Mouse (Mus musculus): ENCODE measurements around the gene Alox5.

Gene Alox5

DNA sequence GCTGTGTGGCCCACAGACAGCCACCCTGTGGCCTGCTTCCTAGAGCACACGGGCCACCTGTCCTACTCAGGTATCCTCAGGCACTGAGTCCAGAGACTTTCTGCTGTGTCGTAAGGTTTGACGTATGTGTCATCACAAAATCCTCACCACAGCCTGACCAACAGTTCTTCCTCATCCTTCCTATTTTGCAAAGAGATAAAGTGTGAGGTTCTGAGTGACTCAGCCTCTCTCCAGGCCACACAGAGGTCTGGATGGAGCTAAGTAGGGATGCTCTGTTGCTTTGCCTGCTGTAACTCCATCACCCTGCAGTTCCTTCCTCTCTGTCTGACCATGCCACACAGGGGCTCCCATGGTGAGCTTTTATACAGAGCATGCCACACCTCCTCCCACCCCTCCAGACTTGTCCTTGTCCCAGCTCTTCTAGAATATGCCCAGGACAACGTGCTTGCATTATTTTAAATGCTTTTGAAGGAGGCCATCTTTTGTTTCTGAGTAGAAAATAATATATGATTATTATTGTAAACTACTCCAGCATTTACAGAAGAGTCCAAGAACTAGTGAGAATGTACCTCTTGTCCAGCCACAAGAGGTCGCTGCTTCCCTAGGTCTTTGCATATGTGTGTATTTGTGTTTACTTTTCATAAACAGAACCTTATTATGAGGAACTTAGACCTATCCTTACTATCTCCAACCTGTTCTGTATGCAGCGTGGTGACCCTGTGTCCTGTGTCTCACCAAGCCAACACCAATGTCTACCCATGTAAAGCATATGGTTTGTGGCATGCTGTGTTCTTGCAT lies 43.3 kb downstream of the Alox5 start:
- no peak for DNase-seq (ENCODE audit: low spot score in 2 of 2)

GRCm38 (mm10) chr6:116416000-116416552 lies 44.9 kb downstream of the Alox5 start:
- DNase-seq (ENCODE audit: low spot score in 2 of 2), result no peak

GRCm38 (mm10) chr6:116415126-116415676 lies 45.8 kb downstream of the Alox5 start:
- no peak for DNase-seq (ENCODE audit: low spot score in 2 of 2)

DNA sequence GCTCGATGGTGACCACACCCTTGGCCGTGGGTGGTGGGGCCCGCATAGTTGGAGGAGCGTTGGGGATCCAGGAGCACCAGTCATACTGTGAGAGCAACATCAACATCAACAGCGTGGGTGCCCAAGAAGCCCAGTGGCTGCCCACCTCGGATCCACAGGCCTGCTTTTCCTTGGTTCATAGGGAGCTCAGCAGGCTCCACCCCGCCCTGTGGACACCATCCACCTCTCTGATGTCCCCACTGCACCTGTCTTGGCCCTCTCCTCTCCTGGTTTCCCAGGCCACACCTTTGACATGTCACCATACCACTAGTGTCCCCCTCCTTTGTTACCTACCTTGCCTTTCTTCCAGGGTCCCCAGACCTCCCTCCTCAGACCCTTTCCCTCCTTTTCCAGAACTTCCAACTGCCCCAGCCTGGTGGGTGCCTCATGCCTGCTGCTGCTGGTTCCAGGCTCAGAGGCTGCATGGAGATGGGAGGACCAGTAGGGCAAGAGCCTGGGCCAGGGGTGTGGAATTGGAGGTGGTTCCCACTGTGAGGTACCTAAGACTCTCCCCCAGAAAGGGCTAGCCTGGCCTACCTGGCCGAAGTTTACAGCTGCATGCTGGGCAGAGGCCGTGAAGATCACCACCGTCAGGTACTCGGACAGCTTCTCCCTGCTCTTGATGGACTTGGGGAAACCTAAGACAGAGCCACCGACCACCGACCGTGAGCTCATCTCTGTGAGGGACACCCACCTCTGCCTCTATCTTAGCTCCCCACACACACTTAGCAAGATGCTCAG lies 48.2 kb downstream of the Alox5 start:
- no peak for DNase-seq (ENCODE audit: low spot score in 2 of 2)

- no peak for DNase-seq (ENCODE audit: low spot score in 2 of 2)
Measured at GRCm38 (mm10) chr6:116411716-116412115, 49.3 kb downstream of the Alox5 start.

GRCm38 (mm10) chr6:116410436-116410835 lies 50.5 kb downstream of the Alox5 start:
- no peak for DNase-seq (ENCODE audit: low spot score in 2 of 2)

DNA sequence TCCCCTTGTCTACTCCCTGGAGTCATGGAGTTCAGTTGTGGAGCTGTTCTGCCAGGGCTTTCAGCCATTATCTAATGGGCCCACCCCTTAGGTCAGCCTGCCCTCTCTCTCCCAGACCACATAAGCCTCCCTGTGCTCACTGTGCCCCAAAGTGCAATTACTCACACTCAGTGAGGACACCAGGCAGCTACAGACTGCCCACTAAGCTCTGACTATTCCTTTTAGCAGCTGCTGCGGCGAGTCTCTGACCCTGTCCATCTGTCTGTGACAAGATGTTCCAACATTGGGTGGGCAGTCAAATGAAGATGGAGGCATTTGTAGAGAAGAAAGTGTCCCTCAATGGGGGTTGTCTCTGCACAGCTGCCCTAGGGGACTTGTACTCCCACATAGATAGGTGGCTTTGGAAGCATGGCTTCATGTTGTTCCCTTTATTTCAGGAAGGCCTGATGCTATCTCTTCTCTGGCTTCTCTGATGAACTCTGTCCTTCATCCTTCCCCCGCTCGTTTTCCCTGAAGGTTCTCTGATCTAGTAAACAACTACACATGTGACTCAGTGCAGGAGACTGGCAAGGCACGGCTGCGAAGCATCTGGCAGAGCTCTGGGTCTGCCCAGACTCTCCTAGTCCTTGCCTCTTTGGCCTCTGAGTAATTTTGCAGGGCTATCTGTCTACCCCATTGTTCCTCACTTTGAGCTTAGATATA lies 52.9 kb downstream of the Alox5 start:
- no peak for DNase-seq (ENCODE audit: low spot score in 2 of 2)

GRCm38 (mm10) chr6:116407216-116407615 lies 53.8 kb downstream of the Alox5 start:
- no peak for DNase-seq (ENCODE audit: low spot score in 2 of 2)

DNA sequence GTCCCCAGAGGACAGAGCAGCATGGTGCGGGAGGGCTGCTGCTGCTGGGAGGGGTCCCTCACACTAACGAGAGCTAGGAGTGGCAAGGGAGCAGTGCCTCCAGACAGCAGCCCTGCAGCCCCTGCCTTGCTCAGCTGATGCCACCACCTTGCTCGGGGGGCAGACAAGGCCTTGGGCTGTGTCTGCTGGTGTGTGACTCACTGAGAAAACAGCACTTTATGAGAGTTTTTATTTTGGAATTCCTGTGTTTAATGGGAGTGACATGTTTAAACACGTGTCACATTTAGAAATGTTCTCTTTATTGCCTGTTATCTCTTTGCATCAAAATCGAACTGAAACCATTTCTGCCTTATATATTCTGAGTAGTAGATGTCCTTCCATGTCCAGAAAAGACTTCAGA lies 54.3 kb downstream of the Alox5 start:
- no peak for DNase-seq (ENCODE audit: low spot score in 2 of 2)

DNA sequence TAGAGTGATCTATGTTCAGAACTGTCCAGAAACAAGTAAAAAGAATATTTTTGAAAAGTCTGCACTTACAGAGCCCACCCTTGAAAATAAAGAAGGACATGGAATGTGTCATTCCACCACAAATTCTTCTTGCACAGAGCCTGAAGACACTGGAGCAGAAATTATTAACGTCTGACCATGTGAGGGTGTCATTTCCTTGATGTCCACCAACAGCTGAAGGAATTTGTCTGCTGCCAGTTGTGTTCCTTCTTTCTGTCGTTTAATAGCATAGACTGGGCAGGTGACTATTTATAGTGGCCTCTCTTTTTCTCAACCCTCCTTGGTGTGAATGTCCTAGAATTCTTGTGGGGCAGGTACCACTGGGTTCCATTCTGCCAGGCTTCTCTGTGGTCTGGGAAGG lies 54.8 kb downstream of the Alox5 start:
- DNase-seq (ENCODE audit: low spot score in 2 of 2), result no peak

GRCm38 (mm10) chr6:116405715-116406114 lies 55.3 kb downstream of the Alox5 start:
- DNase-seq (ENCODE audit: low spot score in 2 of 2), result no peak

- DNase-seq (ENCODE audit: low spot score in 2 of 2), result no peak
Measured at GRCm38 (mm10) chr6:116405243-116405642, 55.7 kb downstream of the Alox5 start.

- DNase-seq (ENCODE audit: low spot score in 2 of 2), result no peak
Measured at GRCm38 (mm10) chr6:116402426-116402825, 58.6 kb downstream of the Alox5 start.

DNA sequence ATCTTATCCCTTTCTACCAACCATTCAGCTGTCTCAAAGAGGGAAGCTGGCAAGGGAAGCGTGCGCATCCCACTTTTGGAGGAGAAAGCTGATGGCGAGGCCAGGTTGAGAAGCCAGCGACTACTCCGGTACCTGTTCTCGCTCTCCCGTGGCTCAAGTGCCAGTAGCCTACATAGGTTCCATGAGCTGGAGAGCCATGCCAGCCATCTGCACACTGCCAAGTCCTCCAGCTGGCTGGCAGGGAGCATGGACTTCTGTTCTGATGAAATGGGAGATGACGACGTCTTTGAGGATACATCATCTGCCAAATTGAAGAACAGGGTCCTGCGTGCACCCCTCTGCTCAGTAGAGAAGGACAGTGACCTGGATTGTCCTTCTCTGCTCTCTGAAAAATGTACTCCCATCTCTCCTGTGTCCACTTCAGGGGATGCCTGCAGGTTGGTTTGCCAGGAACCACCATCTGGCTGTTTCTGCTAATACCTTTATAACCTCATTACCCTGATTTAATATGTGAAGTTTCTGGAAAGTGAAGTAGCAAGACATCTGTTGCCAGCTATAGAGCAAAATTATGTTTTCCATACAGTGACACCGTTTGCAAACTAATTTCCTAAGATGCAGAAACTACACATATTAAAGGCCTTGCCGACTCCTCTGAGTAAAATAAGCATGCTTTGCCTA lies 59.1 kb downstream of the Alox5 start:
- DNase-seq (ENCODE audit: low spot score in 2 of 2), result peak in 1 of 2 experiments; percentile 26

DNA sequence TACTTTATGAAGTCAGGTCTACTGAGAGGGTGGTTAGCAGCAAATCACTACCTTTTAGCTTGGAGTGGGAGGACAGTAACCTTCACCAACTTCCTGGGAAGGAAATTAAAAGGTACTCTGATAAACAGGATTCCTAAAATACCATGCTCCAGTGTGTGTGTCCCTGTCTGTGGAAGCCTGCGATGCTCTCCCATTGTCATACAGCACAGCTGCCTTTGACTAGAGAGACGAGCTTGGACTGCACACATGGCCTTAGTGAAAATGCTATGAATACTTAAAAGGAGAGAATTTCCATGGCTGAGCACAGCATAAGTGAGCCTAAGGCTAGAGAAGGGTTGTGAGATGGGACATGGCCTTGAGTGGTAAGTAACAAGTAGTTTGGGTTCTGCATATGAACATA lies 62.8 kb downstream of the Alox5 start:
- DNase-seq (ENCODE audit: low spot score in 2 of 2), result no peak

GRCm38 (mm10) chr6:116397621-116398020 lies 63.4 kb downstream of the Alox5 start:
- DNase-seq (ENCODE audit: low spot score in 2 of 2), result no peak

DNA sequence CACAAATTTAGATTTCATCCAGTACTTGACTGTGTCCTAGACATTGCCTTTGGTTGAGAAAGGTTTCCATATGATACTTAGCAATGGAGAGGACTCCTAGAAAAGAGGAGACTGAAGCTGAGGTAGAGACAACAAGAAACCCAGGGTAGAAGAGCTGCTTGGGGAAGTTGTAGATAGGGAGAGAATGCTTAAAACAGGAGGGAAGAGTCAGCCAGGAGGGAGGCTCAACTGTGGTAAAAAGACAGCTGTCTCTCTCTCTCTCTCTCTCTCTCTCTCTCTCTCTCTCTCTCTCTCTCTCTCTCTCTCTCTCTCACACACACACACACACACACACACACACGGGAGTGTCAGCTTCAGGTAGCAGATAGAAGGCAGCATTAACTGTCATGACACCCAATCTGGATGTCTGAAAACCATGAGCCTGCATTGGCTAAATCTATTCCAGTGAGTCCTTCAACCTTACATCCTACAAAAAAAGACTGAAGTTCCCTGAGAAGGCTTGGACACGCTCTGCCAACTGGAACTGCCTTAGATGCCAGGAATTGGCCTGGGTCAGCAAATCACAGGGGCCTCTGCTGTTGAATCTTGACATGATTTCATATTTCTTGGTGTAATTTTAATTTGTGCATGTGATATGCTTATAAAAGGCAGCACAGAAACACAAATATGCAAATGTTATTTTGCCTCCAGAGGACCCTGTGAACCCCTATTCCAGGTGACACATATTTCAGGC lies 65.9 kb downstream of the Alox5 start:
- no peak for DNase-seq (ENCODE audit: low spot score in 2 of 2)

DNA sequence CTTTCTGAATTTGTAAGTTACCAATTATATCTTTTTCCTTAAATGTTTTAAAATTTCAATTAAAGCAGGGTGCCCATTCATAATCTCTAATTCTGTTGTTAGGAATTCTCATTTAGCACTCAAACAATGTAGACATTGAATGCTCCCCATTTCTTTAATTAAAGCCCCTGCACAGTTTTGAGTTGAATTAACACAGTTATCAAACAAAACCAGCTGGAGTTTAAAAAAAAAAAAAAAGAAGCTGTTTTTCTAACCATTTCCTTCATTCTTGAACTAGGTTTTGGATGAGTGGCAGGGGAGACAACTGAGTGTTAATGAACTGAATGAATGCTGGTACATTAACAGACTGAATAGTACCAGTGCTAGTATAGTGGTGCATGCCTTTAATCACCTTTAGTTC lies 71.5 kb downstream of the Alox5 start:
- DNase-seq (ENCODE audit: low spot score in 2 of 2), result no peak

DNA sequence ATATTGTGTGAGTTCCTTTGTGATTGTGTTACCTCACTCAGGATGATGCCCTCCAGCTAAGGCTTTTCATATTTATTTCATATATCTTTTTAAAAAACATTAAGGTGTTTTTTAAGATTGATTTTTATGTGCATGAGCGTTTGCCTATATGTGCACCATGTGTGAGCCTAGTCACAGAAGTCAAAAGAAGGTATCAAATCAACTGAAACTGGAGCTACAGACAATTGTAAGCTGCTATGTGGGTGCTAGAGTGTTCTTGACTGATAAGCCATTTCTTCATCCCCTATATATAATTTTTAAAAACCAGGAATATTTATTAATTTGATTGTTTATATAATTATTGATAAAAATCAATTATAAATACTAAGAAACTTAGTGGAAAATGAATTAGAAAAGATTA lies 72.9 kb downstream of the Alox5 start:
- DNase-seq (ENCODE audit: low spot score in 2 of 2), result no peak

DNA sequence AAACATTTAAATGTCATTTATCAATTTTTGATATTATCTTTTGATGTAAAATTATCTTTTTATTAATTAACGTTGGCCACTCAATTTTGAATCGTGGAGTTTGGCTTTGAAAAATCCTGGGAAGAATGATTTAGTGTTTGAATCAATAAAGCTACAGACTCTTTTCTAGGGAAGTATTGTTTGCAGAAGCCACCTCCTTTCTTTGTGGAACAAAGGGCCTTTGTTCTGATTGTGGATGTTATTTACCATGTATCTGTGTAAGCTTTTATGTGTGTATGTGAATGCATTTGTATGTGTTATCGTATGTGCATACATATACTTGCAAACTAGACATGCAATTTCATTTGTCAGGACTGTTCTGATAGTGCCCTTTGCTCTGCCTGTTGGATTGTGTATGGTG lies 74.5 kb downstream of the Alox5 start:
- DNase-seq (ENCODE audit: low spot score in 2 of 2), result no peak

GRCm38 (mm10) chr6:116386045-116386415 lies 74.9 kb downstream of the Alox5 start:
- no peak for DNase-seq (ENCODE audit: low spot score in 2 of 2)

Measured in cerebellum, postnatal 4 days (tissue).